Mouse (Mus musculus) testis, adult 2 months (tissue): Measurements from ENCODE around the gene Fcgrt. TPM values are rescaled to one million over a fixed set of nuclear protein-coding genes. Genes with fewer than 3 reads are reported as not detected.

ENCODE experiments used
- H3K27ac ChIP-seq: fragments of 200-500 bp; 2 replicates; pipeline ENCODE4 v1.5.1; 2012; ENCODE audit warnings: low read depth, low read length; ENCODE audit not compliant: control insufficient read depth, insufficient read depth
- H3K27me3 ChIP-seq: fragments of 200-500 bp; 2 replicates; pipeline ENCODE4 v1.6.1; 2012; ENCODE audit warnings: mild to moderate bottlenecking, low read length, moderate library complexity; ENCODE audit not compliant: control insufficient read depth, insufficient read depth
- H3K36me3 ChIP-seq: fragments of 200-500 bp; 2 replicates; pipeline ENCODE4 v1.6.1; 2012; ENCODE audit warnings: mild to moderate bottlenecking, low read length; ENCODE audit not compliant: control insufficient read depth, insufficient read depth
- H3K4me1 ChIP-seq: fragments of 200-500 bp; 2 replicates; pipeline ENCODE4 v1.6.1; 2012; ENCODE audit warnings: low read length; ENCODE audit not compliant: control insufficient read depth, insufficient read depth
- H3K4me3 ChIP-seq: fragments of 200-500 bp; 2 replicates; pipeline ENCODE4 v1.5.1; 2012; ENCODE audit warnings: low read depth, mild to moderate bottlenecking, low read length, moderate library complexity, mixed read lengths; ENCODE audit not compliant: control insufficient read depth
- CTCF ChIP-seq: fragments of 200-500 bp; IDR thresholded peaks from 2 replicates; pipeline ENCODE4 v1.5.1; 2012; ENCODE audit warnings: low read depth, mild to moderate bottlenecking, inconsistent platforms, low read length, moderate library complexity; ENCODE audit not compliant: control insufficient read depth, insufficient read depth, insufficient replicate concordance
- polyA plus RNA-seq: library from polyadenylated mRNA; depleted of rRNA; stranded (reverse); fragments of >200 nt; gene quantifications from 2 replicates; pipeline ENCODE4 v1.2.3, GENCODE M21; 2012; rRNA removed

Fcgrt gene
- polyA plus RNA-seq, 1 experiment, result 5.4 TPM

DNA sequence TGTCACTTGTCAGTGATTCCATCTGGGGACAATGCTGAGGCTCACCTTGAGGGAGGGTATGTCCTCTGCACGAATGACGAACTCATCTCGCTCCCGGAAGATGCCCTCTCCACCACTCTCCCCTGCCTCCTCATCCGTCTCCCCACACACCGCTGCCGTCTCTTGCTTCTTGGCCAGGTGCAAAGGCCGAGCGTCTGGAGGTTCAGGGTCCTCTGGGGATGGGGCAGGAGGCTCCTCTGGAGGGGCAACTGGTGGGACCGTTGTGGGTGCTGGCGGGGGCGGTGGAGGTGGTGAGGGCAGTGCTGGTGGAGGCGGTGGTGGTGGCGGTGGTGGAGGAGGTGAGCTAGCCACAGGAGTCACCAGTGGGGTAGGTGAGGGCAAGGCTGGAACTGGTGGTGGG is 60.3 kb downstream of the Fcgrt start:
- no peak for TF ChIP-seq CTCF
- Histone ChIP-seq H3K4me3 (no peak overlapping the region), H3K36me3 (no peaks in the 10 kb centered on the region), H3K27ac (no peak overlapping the region), H3K4me1 (no peaks in the 10 kb centered on the region), H3K27me3 (no peaks in the 10 kb centered on the region)

Other genes starting within 250 kb of the Fcgrt start
- 26.5 and 29.4 TPM in 2 replicates for gene Pnkp, start 246.7 kb downstream of the Fcgrt start, polyA plus RNA-seq
- 171 and 187 TPM in 2 replicates for gene Ptov1, start 234.1 kb downstream of the Fcgrt start, polyA plus RNA-seq
- 143 and 206 TPM in 2 replicates for gene Med25, start 211.1 kb downstream of the Fcgrt start, polyA plus RNA-seq
- gene Fuz, start 207.8 kb downstream of the Fcgrt start, polyA plus RNA-seq, result 39.2 and 40.0 TPM in 2 replicates
- gene Ap2a1, start 174.4 kb downstream of the Fcgrt start, polyA plus RNA-seq, result 323 and 343 TPM in 2 replicates
- 1,042 and 1,092 TPM in 2 replicates for gene Tsks, start 160.6 kb downstream of the Fcgrt start, polyA plus RNA-seq
- gene Cpt1c, start 129.0 kb downstream of the Fcgrt start, polyA plus RNA-seq, result 137 and 148 TPM in 2 replicates
- 59.6 and 60.1 TPM in 2 replicates for gene Prmt1, start 117.3 kb downstream of the Fcgrt start, polyA plus RNA-seq
- gene Irf3, start 106.2 kb downstream of the Fcgrt start, polyA plus RNA-seq, result 108 and 114 TPM in 2 replicates
- 85.4 and 93.5 TPM in 2 replicates for gene Bcl2l12, start 105.1 kb downstream of the Fcgrt start, polyA plus RNA-seq
- 25.1 and 27.4 TPM in 2 replicates for gene Scaf1, start 87.5 kb downstream of the Fcgrt start, polyA plus RNA-seq
- 43.4 and 44.2 TPM in 2 replicates for gene Rras, start 85.9 kb downstream of the Fcgrt start, polyA plus RNA-seq
- 3.4 and 3.5 TPM in 2 replicates for gene Prr12, start 51.0 kb downstream of the Fcgrt start, polyA plus RNA-seq
- 115 and 123 TPM in 2 replicates for gene Nosip, start 41.4 kb downstream of the Fcgrt start, polyA plus RNA-seq
- 27.3 and 27.9 TPM in 2 replicates for gene Prrg2, start 41.2 kb downstream of the Fcgrt start, polyA plus RNA-seq
- 10.4 and 16.3 TPM in 2 replicates for gene Rcn3, start 11.6 kb downstream of the Fcgrt start, polyA plus RNA-seq
- gene Rps11, start 20.6 kb upstream of the Fcgrt start, polyA plus RNA-seq, result 169 and 192 TPM in 2 replicates
- gene Rpl13a, start 24.9 kb upstream of the Fcgrt start, polyA plus RNA-seq, result 859 and 869 TPM in 2 replicates
- 0.06 and 0.41 TPM in 2 replicates for gene Gm45713, start 32.4 kb upstream of the Fcgrt start, polyA plus RNA-seq
- 3.8 and 3.9 TPM in 2 replicates for gene Flt3l, start 32.6 kb upstream of the Fcgrt start, polyA plus RNA-seq
- gene Pih1d1, start 50.5 kb upstream of the Fcgrt start, polyA plus RNA-seq, result 258 and 295 TPM in 2 replicates
- gene Aldh16a1, start 50.7 kb upstream of the Fcgrt start, polyA plus RNA-seq, result 12.8 and 13.4 TPM in 2 replicates
- 33.5 and 34.1 TPM in 2 replicates for gene Slc17a7, start 60.1 kb upstream of the Fcgrt start, polyA plus RNA-seq
- 3.9 and 5.4 TPM in 2 replicates for gene Gfy, start 75.7 kb upstream of the Fcgrt start, polyA plus RNA-seq
- 21.9 and 28.2 TPM in 2 replicates for gene Pth2, start 77.1 kb upstream of the Fcgrt start, polyA plus RNA-seq
- gene Ccdc155, start 101.0 kb upstream of the Fcgrt start, polyA plus RNA-seq, result 78.3 and 81.9 TPM in 2 replicates
- gene Dkkl1, start 108.3 kb upstream of the Fcgrt start, polyA plus RNA-seq, result 1,273 and 1,348 TPM in 2 replicates
- gene Tead2, start 111.9 kb upstream of the Fcgrt start, polyA plus RNA-seq, result 43.1 and 60.2 TPM in 2 replicates
- gene Cd37, start 135.3 kb upstream of the Fcgrt start, polyA plus RNA-seq, result 78.0 and 87.4 TPM in 2 replicates
- 76.9 and 81.4 TPM in 2 replicates for gene Slc6a16, start 137.2 kb upstream of the Fcgrt start, polyA plus RNA-seq
- gene Slc6a21, start 173.7 kb upstream of the Fcgrt start, polyA plus RNA-seq, result 785 and 851 TPM in 2 replicates
- gene Trpm4, start 229.9 kb upstream of the Fcgrt start, polyA plus RNA-seq, result 52.2 and 54.8 TPM in 2 replicates
- 0.10 and 0.22 TPM in 2 replicates for gene Hrc, start 231.4 kb upstream of the Fcgrt start, polyA plus RNA-seq